Mouse (Mus musculus) forebrain, embryonic 14.5 days (tissue): ENCODE measurements around the gene Colgalt2. TPM values are rescaled to one million over a fixed set of nuclear protein-coding genes. Genes with fewer than 3 reads are reported as not detected.

Source experiments
- polyA plus RNA-seq: library from polyadenylated mRNA; unstranded; fragments of >200 nt; fragmentation: Nextera tagmentation; extraction: Ambion mirVana; gene quantifications from 2 replicates; pipeline ENCODE4 v1.2.1, GENCODE M21; 2014

Gene Colgalt2
- polyA plus RNA-seq, 1 experiment from 2014 or later = 2.6 TPM

Other genes starting within 250 kb of the Colgalt2 start
- gene Tsen15, start 13.1 kb upstream of the Colgalt2 start, polyA plus RNA-seq = 43.3 and 45.9 TPM in 2 replicates